Mouse (Mus musculus) CH12.LX (cell line): Measurements from ENCODE around the gene Mmp23.
A peak's percentile ranks its signal among the peaks of the same experiment; 100 is the strongest.

Source experiments
- CHD2 ChIP-seq: IDR thresholded peaks from 2 replicates; pipeline ENCODE4 v1.6.1; 2011; ENCODE audit warnings: low read length, improper control_type of control experiment
- CTCF ChIP-seq, 2 experiments: IDR thresholded peaks in 1 of 2; conservative IDR thresholded peaks in 1 of 2; 2 replicates each; pipeline ENCODE4 v1.5.1; 2011 to 2012; ENCODE audit warnings: low read depth in 2 of 2, low read length in 2 of 2, improper control_type of control experiment in 1 of 2, inconsistent platforms in 1 of 2, mild to moderate bottlenecking in 1 of 2, moderate library complexity in 1 of 2
- EP300 ChIP-seq: IDR thresholded peaks from 2 replicates; pipeline ENCODE4 v1.6.1; 2011; ENCODE audit warnings: low read length, improper control_type of control experiment
- ETS1 ChIP-seq: conservative IDR thresholded peaks from 2 replicates; pipeline ENCODE4 v1.6.1; 2012; ENCODE audit warnings: low read depth, mild to moderate bottlenecking, inconsistent platforms, low read length, improper control_type of control experiment, moderate library complexity
- GABPA ChIP-seq: IDR thresholded peaks from 2 replicates; pipeline ENCODE4 v1.6.1; 2012; ENCODE audit warnings: low read depth, low read length, improper control_type of control experiment, inconsistent platforms; ENCODE audit not compliant: insufficient replicate concordance
- HCFC1 ChIP-seq: IDR thresholded peaks from 2 replicates; pipeline ENCODE4 v1.6.1; 2012; ENCODE audit warnings: low read depth, mild to moderate bottlenecking, inconsistent platforms, low read length, improper control_type of control experiment
- JUND ChIP-seq: conservative IDR thresholded peaks from 2 replicates; pipeline ENCODE4 v1.6.1; 2011; ENCODE audit warnings: low read depth, low read length, improper control_type of control experiment
- MAFK ChIP-seq: IDR thresholded peaks from 2 replicates; pipeline ENCODE4 v1.6.1; 2011; ENCODE audit warnings: low read length, improper control_type of control experiment; ENCODE audit not compliant: insufficient replicate concordance
- MAX ChIP-seq: IDR thresholded peaks from 2 replicates; pipeline ENCODE4 v1.6.1; 2011; ENCODE audit warnings: low read length, improper control_type of control experiment
- POLR2A ChIP-seq: IDR thresholded peaks from 2 replicates; pipeline ENCODE4 v1.6.1; 2011; ENCODE audit warnings: low read depth, mild to moderate bottlenecking, improper control_type of control experiment, low read length
- POLR2AphosphoS2 ChIP-seq: IDR thresholded peaks from 2 replicates; pipeline ENCODE4 v1.6.1; 2011; ENCODE audit warnings: low read depth, low read length, improper control_type of control experiment
- USF1 ChIP-seq: IDR thresholded peaks from 2 replicates; pipeline ENCODE4 v1.6.1; 2014; ENCODE audit warnings: low read depth, mild to moderate bottlenecking, inconsistent platforms, low read length, improper control_type of control experiment
- ZKSCAN1 ChIP-seq: IDR thresholded peaks from 2 replicates; pipeline ENCODE4 v1.6.1; 2012; ENCODE audit warnings: low read depth, inconsistent platforms, low read length, improper control_type of control experiment, borderline replicate concordance
- ZMIZ1 ChIP-seq: IDR thresholded peaks from 2 replicates; pipeline ENCODE4 v1.6.1; 2012; ENCODE audit warnings: low read depth, mild to moderate bottlenecking, inconsistent platforms, low read length, improper control_type of control experiment

GRCm38 (mm10) chr4:155675991-155676390 lies 22.8 kb upstream of the Mmp23 start:
- TF ChIP-seq CTCF (conservative IDR thresholded peaks at IDR 0.05 in 1 of 2, IDR thresholded peaks at IDR 0.05 in 1 of 2; ENCODE audit: low read depth in 2 of 2, low read length in 2 of 2) (peak in 1 of 2 experiments; percentile 59; a peak in 2 of 4 replicates), HCFC1 (no peak), POLR2A (no peak), ZKSCAN1 (no peak), MAFK (no peak), MAX (no peak), POLR2AphosphoS2 (no peak), GABPA (no peak), ZMIZ1 (no peak), JUND (no peak), ETS1 (no peak), EP300 (no peak), USF1 (no peak), CHD2 (no peak)
